Mouse (Mus musculus): ENCODE data around the gene Scnm1.

Scnm1 gene

GRCm38 (mm10) chr3:95133680-95134101, at the start of gene Scnm1, which contains the start of gene Lysmd1:
Gene Scnm1 (minus strand): TSS chr3:95134011.
Gene Lysmd1 (plus strand): TSS chr3:95134088.
- DNase-seq: peak; percentile 95

DNA sequence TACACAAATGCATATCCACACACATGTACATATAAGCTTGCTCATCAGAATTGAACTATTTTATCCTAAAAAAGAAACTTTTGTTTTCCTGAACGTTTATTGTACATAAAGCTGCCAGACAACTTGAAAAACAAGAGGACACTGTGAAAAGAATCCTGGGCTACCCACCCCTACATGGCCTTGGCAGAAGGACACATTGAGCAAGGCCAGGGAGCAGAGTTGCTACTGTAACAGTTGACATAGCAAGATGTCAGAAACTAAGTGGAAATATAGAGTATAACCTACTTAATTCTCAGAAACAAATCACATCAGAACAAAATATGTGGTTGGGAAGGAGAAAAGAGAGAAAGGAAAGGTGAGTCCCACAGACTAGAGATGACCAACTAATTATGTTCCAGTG, 48.0 kb upstream of the Scnm1 start:
- no peak for DNase-seq

- DNase-seq: no peak
Observed at GRCm38 (mm10) chr3:95179890-95180289, 46.1 kb upstream of the Scnm1 start.

GRCm38 (mm10) chr3:95178948-95179347, 45.1 kb upstream of the Scnm1 start:
- DNase-seq: no peak

GRCm38 (mm10) chr3:95177583-95177982, 43.8 kb upstream of the Scnm1 start:
- no peak for DNase-seq

- DNase-seq: no peak
Observed at GRCm38 (mm10) chr3:95176500-95176899, 42.7 kb upstream of the Scnm1 start.

- DNase-seq: peak; percentile 94
Observed at GRCm38 (mm10) chr3:95174011-95174592, 40.3 kb upstream of the Scnm1 start.

GRCm38 (mm10) chr3:95173256-95173949, 39.6 kb upstream of the Scnm1 start:
- peak; percentile 49 for DNase-seq

- peak; percentile 9 for DNase-seq
Observed at GRCm38 (mm10) chr3:95172526-95173255, 38.9 kb upstream of the Scnm1 start.

DNA sequence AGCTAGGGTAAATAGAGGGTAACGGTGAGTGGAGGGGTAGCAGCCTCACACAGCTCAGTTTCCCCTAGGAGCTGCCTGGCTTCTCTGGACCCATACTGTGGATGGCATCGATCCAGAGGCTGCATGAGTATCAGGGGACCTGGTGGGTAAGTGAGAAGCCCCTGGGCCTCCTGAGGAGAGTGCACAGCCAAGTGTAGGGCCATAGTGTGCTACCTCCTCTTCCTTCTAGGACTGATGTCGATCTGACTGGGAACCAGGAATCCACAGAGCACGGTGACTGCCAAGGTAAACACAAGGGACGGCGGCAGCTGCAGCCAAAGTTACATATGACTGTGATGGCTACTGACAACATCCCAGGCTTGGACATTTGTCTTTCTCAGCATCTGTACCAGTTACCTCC, 37.3 kb upstream of the Scnm1 start:
- DNase-seq: no peak

DNA sequence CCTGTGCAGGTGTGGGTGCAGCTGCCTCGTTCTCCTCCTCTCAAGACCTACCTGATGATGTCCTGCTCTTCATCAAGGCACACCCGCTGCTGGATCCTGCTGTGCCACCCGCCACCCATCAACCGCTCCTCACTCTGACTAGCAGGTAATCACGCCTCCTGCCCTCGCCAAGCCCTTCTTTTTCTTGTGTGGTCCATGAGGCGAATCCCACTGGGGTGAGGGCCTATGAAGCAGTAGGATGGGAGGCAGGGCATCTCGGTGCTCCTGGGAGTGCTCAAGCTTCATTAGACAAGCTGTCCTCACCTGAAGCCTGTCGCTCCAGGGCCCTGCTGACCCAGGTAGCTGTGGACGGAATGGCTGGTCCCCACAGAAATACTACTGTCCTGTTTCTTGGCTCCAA, 36.2 kb upstream of the Scnm1 start:
- no peak for DNase-seq

DNA sequence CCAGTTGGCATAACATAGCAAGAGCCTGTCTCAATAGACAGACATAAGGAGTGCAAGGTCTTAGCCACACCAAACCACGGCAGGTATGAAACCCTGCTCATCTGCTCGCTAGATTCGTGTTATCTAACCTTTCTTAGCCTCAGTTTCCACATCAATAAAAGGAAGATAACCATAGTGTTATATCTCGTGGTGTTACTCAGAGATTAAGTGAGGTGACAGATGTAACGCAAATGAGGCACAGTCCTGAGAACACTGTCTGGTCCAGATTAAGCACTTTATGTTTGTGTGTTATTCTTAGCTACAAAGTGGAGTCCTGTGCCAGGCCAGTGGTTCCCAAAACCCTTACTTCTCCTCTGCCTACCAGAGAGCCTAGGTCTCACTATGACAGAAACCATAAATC, 31.0 kb upstream of the Scnm1 start:
- DNase-seq: no peak

GRCm38 (mm10) chr3:95164256-95164550, 30.4 kb upstream of the Scnm1 start:
- DNase-seq: no peak

- DNase-seq: peak; percentile 48
Observed at GRCm38 (mm10) chr3:95163419-95164255, 29.8 kb upstream of the Scnm1 start.

- no peak for DNase-seq
Observed at GRCm38 (mm10) chr3:95162345-95162628, 28.5 kb upstream of the Scnm1 start.

- no peak for DNase-seq
Observed at GRCm38 (mm10) chr3:95161618-95162344, 28.0 kb upstream of the Scnm1 start.

- DNase-seq: no peak
Observed at GRCm38 (mm10) chr3:95161041-95161551, 27.3 kb upstream of the Scnm1 start.

GRCm38 (mm10) chr3:95159987-95160963, 26.5 kb upstream of the Scnm1 start, which contains the start of gene Sema6c:
Gene Sema6c (plus strand): TSS chr3:95160457.
- DNase-seq: peak; percentile 94

DNA sequence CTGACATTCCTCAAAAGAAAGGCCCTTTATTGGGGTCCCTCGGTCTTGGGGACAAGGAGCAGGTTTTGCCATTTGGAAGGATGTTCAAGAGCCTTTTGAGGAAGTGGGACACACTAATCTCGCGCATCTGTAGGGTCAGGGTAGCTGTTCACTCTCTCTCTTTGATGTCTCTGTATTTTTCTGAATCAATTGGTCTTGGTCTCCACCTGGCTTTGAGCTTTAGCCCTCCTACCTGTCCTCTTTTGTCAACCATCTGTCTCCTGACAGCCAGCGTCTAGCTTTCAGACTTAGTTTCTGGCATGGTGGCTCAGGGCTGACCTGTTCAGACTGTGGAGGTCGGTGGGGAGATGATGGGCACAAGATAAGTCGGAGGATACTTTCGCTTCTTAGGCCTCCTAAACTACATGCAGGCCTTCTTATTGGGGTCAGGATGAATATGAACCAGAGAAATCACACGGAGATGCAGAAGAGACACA, 25.7 kb upstream of the Scnm1 start:
- no peak for DNase-seq

- DNase-seq: peak; percentile 54
Observed at GRCm38 (mm10) chr3:95153874-95154273, 20.1 kb upstream of the Scnm1 start.

DNA sequence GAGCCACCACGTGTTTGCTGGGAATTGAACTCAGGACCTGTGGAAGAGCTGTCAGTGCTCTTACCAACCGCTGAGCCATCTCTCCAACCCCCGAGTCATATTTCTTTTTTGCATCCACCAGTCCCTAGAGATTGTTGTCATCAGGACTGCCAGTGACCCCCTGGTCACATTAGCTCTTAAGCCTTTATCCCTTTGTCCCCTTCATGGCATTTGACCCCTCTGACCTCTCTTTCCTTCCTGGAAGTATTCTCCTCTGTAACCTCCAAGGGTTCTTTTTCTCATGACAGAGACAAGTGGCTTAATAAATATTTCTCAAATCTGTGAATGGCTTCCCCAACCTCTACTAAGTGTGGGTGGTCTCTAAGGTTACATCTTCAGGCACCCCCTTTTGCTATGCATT, 14.1 kb upstream of the Scnm1 start:
- DNase-seq: no peak
